Mouse (Mus musculus) brain, embryonic 14.5 days (tissue): ENCODE measurements around the gene Muc5b. TPM values are rescaled to one million over a fixed set of nuclear protein-coding genes. Genes with fewer than 3 reads are reported as not detected.

Source experiments
- DNase-seq: peaks from one replicate; pipeline ENCODE4 v3.0.0-alpha.2; 2011; ENCODE audit warnings: low read depth
- CTCF ChIP-seq: fragments of 200-500 bp; IDR thresholded peaks from 2 replicates; pipeline ENCODE4 v1.5.1; 2012; ENCODE audit warnings: inconsistent platforms, mild to moderate bottlenecking, moderate library complexity, borderline replicate concordance; ENCODE audit not compliant: insufficient read depth, insufficient read length; ENCODE audit errors: extremely low read depth
- POLR2A ChIP-seq: fragments of 200-500 bp; IDR thresholded peaks from 2 replicates; pipeline ENCODE4 v1.6.1; 2012; ENCODE audit warnings: mild to moderate bottlenecking, inconsistent platforms, borderline replicate concordance; ENCODE audit not compliant: poor library complexity, insufficient read depth, insufficient read length, severe bottlenecking; ENCODE audit errors: extremely low read depth
- polyA plus RNA-seq: library from polyadenylated mRNA; depleted of rRNA; stranded (reverse); fragments of >200 nt; gene quantifications from 2 replicates; pipeline ENCODE4 v1.2.3, GENCODE M21; 2012; rRNA removed

Muc5b gene
- polyA plus RNA-seq, 1 experiment, result not detected

GRCm38 (mm10) chr7:141911305-141911704 lies 72.4 kb downstream of the Muc5b start:
- TF ChIP-seq CTCF (no peak), POLR2A (no peak)
- no peak for DNase-seq

DNA sequence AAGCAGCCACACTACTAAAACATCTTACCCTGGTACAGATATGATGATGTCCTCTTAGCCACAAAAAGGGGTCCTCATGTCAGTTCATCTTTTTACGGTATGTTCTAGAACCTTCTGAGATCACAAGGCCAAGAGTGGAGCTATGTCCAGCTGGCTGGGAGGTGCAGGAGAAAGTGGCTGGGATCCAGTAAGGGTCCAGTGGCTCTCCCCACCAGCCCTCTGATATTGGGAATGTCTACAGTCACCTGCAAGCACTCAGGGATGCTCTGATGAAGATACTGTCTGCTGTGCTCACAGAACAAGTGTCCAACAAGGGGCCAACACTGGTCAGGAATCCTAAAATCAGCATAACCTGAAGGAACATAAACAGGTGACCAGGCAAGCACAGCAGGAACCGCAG lies 79.5 kb downstream of the Muc5b start, which contains the start of gene Tollip:
Tollip (minus strand) TSS at position 101 of the 400 bp plus-strand sequence.
- no peak for DNase-seq
- TF ChIP-seq CTCF (no peak), POLR2A (no peak)

Other genes starting within 250 kb of the Muc5b start
- gene Muc6, start 183.8 kb upstream of the Muc5b start, polyA plus RNA-seq, result 0.01 and 0.05 TPM in 2 replicates
- 0.89 and 2.5 TPM in 2 replicates for gene Muc2, start 148.7 kb upstream of the Muc5b start, polyA plus RNA-seq
- gene Muc5ac, start 50.1 kb upstream of the Muc5b start, polyA plus RNA-seq, result not detected in 2 replicates
- 86.3 and 87.4 TPM in 2 replicates for gene Tollip, start 79.4 kb downstream of the Muc5b start, polyA plus RNA-seq
- 179 and 184 TPM in 2 replicates for gene Brsk2, start 110.7 kb downstream of the Muc5b start, polyA plus RNA-seq
- 39.4 and 46.5 TPM in 2 replicates for gene Mob2, start 222.0 kb downstream of the Muc5b start, polyA plus RNA-seq